24 mouse cellular contexts compared by ENCODE assay signal in genomic region chr8:6989359-6990095, GRCm38 (mm10).
"Had no signal": no experiment of that assay in that cellular context is flagged by ENCODE, and none has a peak within 500 bp of the region (broad histone marks: within the 10 kb centered on the region; RNA-seq: fewer than 3 reads in every experiment).

No protein-coding gene starts in this region.

- H3K4me1 ChIP-seq: heart, embryonic 13.5 days; heart, embryonic 15.5 days; hindbrain, embryonic 13.5 days; hindbrain, embryonic 15.5 days; kidney, embryonic 15.5 days; limb, embryonic 13.5 days had no signal

- H3K4me3 ChIP-seq: heart, adult 2 months; heart, embryonic 13.5 days; heart, embryonic 15.5 days; hindbrain, embryonic 13.5 days; hindbrain, embryonic 15.5 days; kidney, embryonic 15.5 days; limb, embryonic 13.5 days had no signal

- ATAC-seq: hindbrain, postnatal 0 days; intestine, embryonic 16.5 days had no signal

- H3K36me3 ChIP-seq: heart, embryonic 13.5 days; heart, embryonic 15.5 days; hindbrain, embryonic 13.5 days; hindbrain, embryonic 15.5 days; kidney, embryonic 15.5 days; limb, embryonic 13.5 days had no signal

- H3K9ac ChIP-seq: heart, embryonic 13.5 days; heart, embryonic 15.5 days; hindbrain, embryonic 13.5 days; hindbrain, embryonic 15.5 days; kidney, embryonic 15.5 days; limb, embryonic 13.5 days had no signal

- H3K4me2 ChIP-seq: heart, embryonic 11.5 days; heart, embryonic 13.5 days; heart, embryonic 15.5 days; hindbrain, embryonic 13.5 days; hindbrain, embryonic 15.5 days; kidney, embryonic 15.5 days; limb, embryonic 13.5 days had no signal

- H3K27ac ChIP-seq: heart, adult 2 months; heart, embryonic 13.5 days; heart, embryonic 15.5 days; hindbrain, embryonic 13.5 days; hindbrain, embryonic 15.5 days; hindbrain, postnatal 0 days; kidney, embryonic 15.5 days; kidney, postnatal 0 days; limb, embryonic 13.5 days had no signal

- DNase-seq: gastrocnemius, postnatal 14 days; gastrocnemius, postnatal 36 days; heart, adult 11 months; heart, adult 2 months; heart, postnatal 14 days; heart, postnatal 36 days; kidney, adult 11 months; kidney, adult 2 months; kidney, adult 9 months; kidney, postnatal 14 days; kidney, postnatal 36 days; layer of hippocampus, adult 9-11 months; layer of hippocampus, postnatal 36 days; left cerebral cortex, postnatal 4 days had no signal

- H3K9me3 ChIP-seq: heart, embryonic 13.5 days; heart, embryonic 15.5 days; hindbrain, embryonic 13.5 days; hindbrain, embryonic 15.5 days; kidney, embryonic 15.5 days; limb, embryonic 13.5 days had no signal

- H3K27me3 ChIP-seq: heart, embryonic 13.5 days; heart, embryonic 15.5 days; hindbrain, embryonic 13.5 days; hindbrain, embryonic 15.5 days; kidney, embryonic 15.5 days; limb, embryonic 13.5 days had no signal
